Mouse (Mus musculus) limb, embryonic 13.5 days (tissue): Measurements from ENCODE around the gene Snx10. TPM values are rescaled to one million over a fixed set of nuclear protein-coding genes. Genes with fewer than 3 reads are reported as not detected.
"Not testable (repeated sequence)": the region's sequence is repeated elsewhere in the genome, so short reads cannot be mapped to it uniquely, and the experiment has no call there.

ENCODE experiments used
- ATAC-seq: fragments of 200-750 bp; cut with Nextera tagmentation; 2 replicates; pipeline ENCODE4 v1.8.0; 2017; ENCODE audit warnings: low read depth, moderate number of reproducible peaks, moderate TSS enrichment; ENCODE audit not compliant: low FRiP score
- H3K27ac ChIP-seq: fragments of 300-500 bp; sonication (generic); 2 replicates; pipeline ENCODE4 v1.5.1; 2015; ENCODE audit warnings: inconsistent platforms, mild to moderate bottlenecking, moderate library complexity
- H3K27me3 ChIP-seq: fragments of 300-500 bp; sonication (generic); 2 replicates; pipeline ENCODE4 v1.6.1; 2015; ENCODE audit warnings: mild to moderate bottlenecking, inconsistent platforms
- H3K36me3 ChIP-seq: fragments of 300-500 bp; sonication (generic); 2 replicates; pipeline ENCODE4 v1.6.1; 2015; ENCODE audit warnings: inconsistent platforms, mild to moderate bottlenecking, moderate library complexity
- H3K4me1 ChIP-seq: fragments of 300-500 bp; sonication (generic); 2 replicates; pipeline ENCODE4 v1.6.1; 2015; ENCODE audit warnings: inconsistent platforms
- H3K4me2 ChIP-seq: fragments of 300-500 bp; sonication (generic); replicated peaks from 2 replicates; pipeline ENCODE4 v1.6.1; 2015; ENCODE audit warnings: inconsistent platforms, mild to moderate bottlenecking, moderate library complexity
- H3K4me3 ChIP-seq: fragments of 300-500 bp; sonication (generic); 2 replicates; pipeline ENCODE4 v1.5.1; 2015; ENCODE audit warnings: moderate library complexity, mild to moderate bottlenecking, inconsistent platforms
- H3K9ac ChIP-seq: fragments of 300-500 bp; sonication (generic); 2 replicates; pipeline ENCODE4 v1.6.1; 2015; ENCODE audit warnings: mild to moderate bottlenecking, inconsistent platforms
- H3K9me3 ChIP-seq: fragments of 300-500 bp; sonication (generic); 2 replicates; pipeline ENCODE4 v1.6.1; 2016; ENCODE audit warnings: inconsistent platforms
- WGBS: fragments of 180-500 bp; shearing (Covaris S2); methylation state at CpG from one replicate; pipeline ENCODE4 v1.1.7; 2015; 5-methylcytosine and 5-hydroxymethylcytosine counted together
- polyA plus RNA-seq: library from polyadenylated mRNA; unstranded; fragments of >200 nt; fragmentation: Nextera tagmentation; extraction: Ambion mirVana; gene quantifications from 2 replicates; pipeline ENCODE4 v1.2.1, GENCODE M21; 2015

The Snx10 gene
- 13.3 and 15.4 TPM in 2 replicates for polyA plus RNA-seq

- H3K9me3 ChIP-seq, result no peaks in the 10 kb centered on the region
- whole genome bisulfite sequencing, result under 1% methylated on average over 47 of the region's 47 CpGs
- H3K4me2 ChIP-seq, result peak within 1 kb of the TSS; percentile 83
- no peak within 1 kb of the TSS; the same call in 1 of the 2 replicates for H3K27ac ChIP-seq
- peak; percentile 57 for ATAC-seq
- no peaks in the 10 kb centered on the region for H3K27me3 ChIP-seq
- H3K9ac ChIP-seq, result peak within 1 kb of the TSS; percentile 75
- peaks cover 6% of the 10 kb centered on the region for H3K4me1 ChIP-seq
- no peaks in the 10 kb centered on the region for H3K36me3 ChIP-seq
- peak within 1 kb of the TSS; percentile 71 for H3K4me3 ChIP-seq
Measured at GRCm38 (mm10) chr6:51523807-51524320, at the start of gene Snx10. TSS of gene Snx10 (plus strand) at chr6:51523901.

GRCm38 (mm10) chr6:51479136-51479731 is 44.5 kb upstream of the Snx10 start:
- Histone ChIP-seq H3K27ac (no peak overlapping the region), H3K4me3 (no peak overlapping the region), H3K9me3 (no peaks in the 10 kb centered on the region), H3K4me2 (no peak overlapping the region), H3K4me1 (no peaks in the 10 kb centered on the region), H3K36me3 (peaks cover 78% of the 10 kb centered on the region), H3K9ac (no peak overlapping the region), H3K27me3 (no peaks in the 10 kb centered on the region)
- 92% methylated on average over 4 of the region's 4 CpGs for WGBS
- no peak for ATAC-seq

GRCm38 (mm10) chr6:51481548-51481947 is 42.2 kb upstream of the Snx10 start:
- WGBS, result 89% methylated on average over 8 of the region's 8 CpGs
- Histone ChIP-seq H3K27ac (no peak overlapping the region), H3K4me1 (no peaks in the 10 kb centered on the region), H3K4me3 (no peak overlapping the region), H3K36me3 (peaks cover 62% of the 10 kb centered on the region), H3K4me2 (no peak overlapping the region), H3K27me3 (no peaks in the 10 kb centered on the region), H3K9ac (no peak overlapping the region), H3K9me3 (no peaks in the 10 kb centered on the region)
- no peak for ATAC-seq

- H3K27me3 ChIP-seq, result no peaks in the 10 kb centered on the region
- peaks cover 45% of the 10 kb centered on the region for H3K36me3 ChIP-seq
- 97% methylated on average over 3 of the region's 3 CpGs for WGBS
- H3K4me2 ChIP-seq, result no peak overlapping the region
- ATAC-seq, result no peak
- no peak overlapping the region for H3K4me3 ChIP-seq
- no peak overlapping the region for H3K27ac ChIP-seq
- H3K9ac ChIP-seq, result no peak overlapping the region
- H3K9me3 ChIP-seq, result peaks cover 8% of the 10 kb centered on the region; the same call in 1 of the 2 replicates
- no peaks in the 10 kb centered on the region for H3K4me1 ChIP-seq
Measured at GRCm38 (mm10) chr6:51483861-51484260, 39.8 kb upstream of the Snx10 start.

GRCm38 (mm10) chr6:51484556-51484955 is 39.1 kb upstream of the Snx10 start:
- not testable (repeated sequence) for H3K27ac ChIP-seq, H3K4me3 ChIP-seq, H3K9me3 ChIP-seq, H3K4me2 ChIP-seq, H3K27me3 ChIP-seq, H3K4me1 ChIP-seq, H3K9ac ChIP-seq, ATAC-seq
- WGBS, result 90% methylated on average over 8 of the region's 8 CpGs
- peaks cover 38% of the 10 kb centered on the region for H3K36me3 ChIP-seq

GRCm38 (mm10) chr6:51485646-51486045 is 38.1 kb upstream of the Snx10 start:
- no peak for ATAC-seq

GRCm38 (mm10) chr6:51486076-51486710 is 37.5 kb upstream of the Snx10 start:
- H3K9ac ChIP-seq, result no peak overlapping the region
- no peak overlapping the region for H3K4me2 ChIP-seq
- H3K27ac ChIP-seq, result no peak overlapping the region
- peaks cover 21% of the 10 kb centered on the region for H3K36me3 ChIP-seq
- H3K4me3 ChIP-seq, result no peak overlapping the region
- ATAC-seq, result no peak
- H3K27me3 ChIP-seq, result no peaks in the 10 kb centered on the region
- WGBS, result 73% methylated on average over 7 of the region's 7 CpGs
- peaks cover 8% of the 10 kb centered on the region; the same call in 1 of the 2 replicates for H3K9me3 ChIP-seq
- peaks cover 7% of the 10 kb centered on the region; the same call in 1 of the 2 replicates for H3K4me1 ChIP-seq

More at GRCm38 (mm10) chr6:51485646-51486045, 38.1 kb upstream of the Snx10 start:
- Histone ChIP-seq H3K9me3 (peaks cover 8% of the 10 kb centered on the region; the same call in 1 of the 2 replicates), H3K4me2 (no peak overlapping the region), H3K36me3 (peaks cover 27% of the 10 kb centered on the region), H3K27ac (no peak overlapping the region), H3K27me3 (no peaks in the 10 kb centered on the region), H3K4me3 (no peak overlapping the region), H3K4me1 (peaks cover 7% of the 10 kb centered on the region; the same call in 1 of the 2 replicates), H3K9ac (no peak overlapping the region)
- WGBS, result 57% methylated on average over 2 of the region's 2 CpGs

- peaks cover 7% of the 10 kb centered on the region; the same call in 1 of the 2 replicates for H3K4me1 ChIP-seq
- H3K4me2 ChIP-seq, result no peak overlapping the region
- no peaks in the 10 kb centered on the region for H3K27me3 ChIP-seq
- H3K27ac ChIP-seq, result no peak overlapping the region
- H3K9ac ChIP-seq, result no peak overlapping the region
- peaks cover 16% of the 10 kb centered on the region for H3K36me3 ChIP-seq
- no peak overlapping the region for H3K4me3 ChIP-seq
- WGBS, result 89% methylated on average over 5 of the region's 5 CpGs
- no peak for ATAC-seq
- peaks cover 8% of the 10 kb centered on the region; the same call in 1 of the 2 replicates for H3K9me3 ChIP-seq
Measured at GRCm38 (mm10) chr6:51486731-51487130, 37.0 kb upstream of the Snx10 start.

GRCm38 (mm10) chr6:51489787-51490186 is 33.9 kb upstream of the Snx10 start:
- H3K4me3 ChIP-seq, result no peak overlapping the region
- H3K4me1 ChIP-seq, result peaks cover 7% of the 10 kb centered on the region; the same call in 1 of the 2 replicates
- H3K36me3 ChIP-seq, result no peaks in the 10 kb centered on the region
- H3K27ac ChIP-seq, result no peak overlapping the region
- H3K4me2 ChIP-seq, result no peak overlapping the region
- WGBS, result 37% methylated on average over 2 of the region's 2 CpGs
- peaks cover 8% of the 10 kb centered on the region; the same call in 1 of the 2 replicates for H3K9me3 ChIP-seq
- H3K9ac ChIP-seq, result no peak overlapping the region
- H3K27me3 ChIP-seq, result no peaks in the 10 kb centered on the region
- ATAC-seq, result no peak

GRCm38 (mm10) chr6:51497321-51498111 is 26.2 kb upstream of the Snx10 start:
- no peaks in the 10 kb centered on the region for H3K4me1 ChIP-seq
- no peak overlapping the region for H3K4me2 ChIP-seq
- WGBS, result 54% methylated on average over 8 of the region's 8 CpGs
- H3K27ac ChIP-seq, result no peak overlapping the region
- no peaks in the 10 kb centered on the region for H3K36me3 ChIP-seq
- no peak overlapping the region for H3K4me3 ChIP-seq
- no peak overlapping the region for H3K9ac ChIP-seq
- ATAC-seq, result no peak
- no peaks in the 10 kb centered on the region for H3K9me3 ChIP-seq
- H3K27me3 ChIP-seq, result no peaks in the 10 kb centered on the region

- Histone ChIP-seq H3K36me3 (no peaks in the 10 kb centered on the region), H3K4me2 (no peak overlapping the region), H3K4me1 (peaks cover 7% of the 10 kb centered on the region; the same call in 1 of the 2 replicates), H3K9ac (no peak overlapping the region), H3K4me3 (no peak overlapping the region), H3K27me3 (no peaks in the 10 kb centered on the region), H3K27ac (no peak overlapping the region), H3K9me3 (no peaks in the 10 kb centered on the region)
- no peak for ATAC-seq
- WGBS, result 69% methylated on average over 1 of the region's 1 CpGs
Measured at GRCm38 (mm10) chr6:51505671-51506070, 18.0 kb upstream of the Snx10 start.

- Histone ChIP-seq H3K4me3 (no peak overlapping the region), H3K27me3 (no peaks in the 10 kb centered on the region), H3K4me1 (peaks cover 7% of the 10 kb centered on the region; the same call in 1 of the 2 replicates), H3K4me2 (no peak overlapping the region), H3K9me3 (no peaks in the 10 kb centered on the region), H3K36me3 (no peaks in the 10 kb centered on the region), H3K9ac (no peak overlapping the region), H3K27ac (no peak overlapping the region)
- ATAC-seq, result no peak
- 57% methylated on average over 2 of the region's 2 CpGs for WGBS
Measured at GRCm38 (mm10) chr6:51507556-51507955, 16.1 kb upstream of the Snx10 start.
